Mouse (Mus musculus) 3134 (cell line): ENCODE results near the gene Cdpf1.

Experiments
- DNase-seq: peaks from one replicate; pipeline ENCODE4 v3.0.0-alpha.2; 2011; ENCODE audit warnings: low spot score; ENCODE audit not compliant: insufficient read length; ENCODE audit errors: extremely low read depth

The Cdpf1 gene

GRCm38 (mm10) chr15:85811535-85812277 lies at the start of gene Cdpf1:
Gene Cdpf1, minus strand, starts transcription at chr15:85811697.
- DNase-seq: peak; percentile 93

- DNase-seq: peak; percentile 93
Observed at GRCm38 (mm10) chr15:85859490-85860031, 48.1 kb upstream of the Cdpf1 start, which contains the start of gene Gtse1. Gene Gtse1, plus strand, starts transcription at chr15:85859745.

GRCm38 (mm10) chr15:85858980-85859489 lies 47.5 kb upstream of the Cdpf1 start:
- no peak for DNase-seq

- no peak for DNase-seq
Observed at GRCm38 (mm10) chr15:85851656-85852392, 40.3 kb upstream of the Cdpf1 start.

- no peak for DNase-seq
Observed at GRCm38 (mm10) chr15:85845071-85845470, 33.6 kb upstream of the Cdpf1 start.

GRCm38 (mm10) chr15:85841796-85842360 lies 30.4 kb upstream of the Cdpf1 start:
- no peak for DNase-seq

GRCm38 (mm10) chr15:85840983-85841382 lies 29.5 kb upstream of the Cdpf1 start:
- DNase-seq: no peak

- no peak for DNase-seq
Observed at GRCm38 (mm10) chr15:85836887-85837286, 25.4 kb upstream of the Cdpf1 start.

GRCm38 (mm10) chr15:85835335-85835734 lies 23.8 kb upstream of the Cdpf1 start:
- no peak for DNase-seq

GRCm38 (mm10) chr15:85832599-85832998 lies 21.1 kb upstream of the Cdpf1 start:
- no peak for DNase-seq

GRCm38 (mm10) chr15:85831954-85832590 lies 20.6 kb upstream of the Cdpf1 start, which contains the start of gene Ttc38:
Gene Ttc38, plus strand, starts transcription at chr15:85832306.
- peak; percentile 51 for DNase-seq

GRCm38 (mm10) chr15:85829470-85829869 lies 18.0 kb upstream of the Cdpf1 start:
- DNase-seq: no peak

- DNase-seq: no peak
Observed at GRCm38 (mm10) chr15:85828071-85828470, 16.6 kb upstream of the Cdpf1 start.

GRCm38 (mm10) chr15:85826676-85827075 lies 15.2 kb upstream of the Cdpf1 start:
- no peak for DNase-seq

- DNase-seq: no peak
Observed at GRCm38 (mm10) chr15:85822011-85822359, 10.5 kb upstream of the Cdpf1 start.

GRCm38 (mm10) chr15:85821203-85822010 lies 9.9 kb upstream of the Cdpf1 start, which contains the start of gene Pkdrej:
Gene Pkdrej, minus strand, starts transcription at chr15:85821734.
- no peak for DNase-seq

- DNase-seq: no peak
Observed at GRCm38 (mm10) chr15:85813428-85813827, 1.9 kb upstream of the Cdpf1 start.

GRCm38 (mm10) chr15:85810806-85811521 lies 533 bp downstream of the Cdpf1 start:
- DNase-seq: no peak

- no peak for DNase-seq
Observed at GRCm38 (mm10) chr15:85810462-85810805, 1.1 kb downstream of the Cdpf1 start.
